Mouse (Mus musculus): ENCODE measurements around the gene Col24a1.
"Not testable (repeated sequence)": the region's sequence is repeated elsewhere in the genome, so short reads cannot be mapped to it uniquely, and the experiment has no call there.

The Col24a1 gene

GRCm38 (mm10) chr3:145353951-145354350 lies 61.7 kb downstream of the Col24a1 start:
- DNase-seq (ENCODE audit: low spot score in 2 of 2): no peak

DNA sequence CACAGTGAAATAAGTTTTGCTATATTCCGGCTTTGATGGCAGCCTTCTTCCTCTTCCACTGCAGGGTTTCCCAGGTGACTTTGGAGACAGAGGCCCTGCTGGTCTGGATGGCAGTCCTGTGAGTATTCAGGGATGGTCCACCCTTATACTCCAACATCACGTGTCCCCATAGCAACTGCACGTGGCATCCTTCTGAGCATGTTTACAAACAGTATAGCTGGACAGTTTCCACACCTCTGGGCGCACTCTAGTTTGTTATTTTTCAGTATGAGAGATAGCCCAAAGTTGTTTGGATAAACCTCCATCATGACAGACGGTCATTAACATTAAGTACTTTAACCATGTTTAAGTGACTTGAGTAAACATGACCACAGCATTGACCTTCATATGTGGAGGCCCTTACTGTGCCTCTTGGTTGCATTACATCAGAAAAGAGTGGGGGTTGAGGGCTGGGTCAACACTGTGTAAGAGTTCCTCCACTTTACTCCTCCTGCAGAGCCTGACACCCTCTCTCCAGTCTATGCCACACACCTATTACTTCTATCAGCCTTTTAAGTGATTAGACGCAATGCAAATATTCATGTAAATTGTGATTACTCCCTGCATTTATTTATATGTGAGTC lies 64.7 kb downstream of the Col24a1 start:
- no peak for DNase-seq (ENCODE audit: low spot score in 2 of 2)

GRCm38 (mm10) chr3:145365227-145365626 lies 73.0 kb downstream of the Col24a1 start:
- no peak for DNase-seq (ENCODE audit: low spot score in 2 of 2)

- no peak for DNase-seq (ENCODE audit: low spot score in 2 of 2)
Observed at GRCm38 (mm10) chr3:145367176-145367717, 75.0 kb downstream of the Col24a1 start.

GRCm38 (mm10) chr3:145376298-145376697 lies 84.0 kb downstream of the Col24a1 start:
- no peak for DNase-seq (ENCODE audit: low spot score in 2 of 2)

DNA sequence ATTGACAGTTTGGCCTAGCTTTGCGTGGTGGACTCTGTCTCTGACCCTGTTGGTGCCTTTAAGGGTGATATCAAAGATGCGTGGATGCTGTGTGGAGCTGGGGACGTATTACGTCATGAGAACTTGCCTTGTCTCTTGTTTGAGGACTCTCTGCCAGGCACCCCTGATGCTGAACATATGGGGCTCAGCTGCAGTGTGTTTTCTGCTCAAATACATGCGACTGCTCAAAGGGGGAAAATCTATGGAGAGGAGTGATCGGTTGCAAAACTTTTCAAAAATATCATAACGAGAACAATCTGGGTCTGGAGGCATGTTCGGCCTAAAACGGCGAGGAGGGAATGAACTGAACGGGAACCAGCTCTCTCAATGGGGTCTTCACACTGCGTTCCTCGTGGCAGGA lies 90.8 kb downstream of the Col24a1 start:
- no peak for DNase-seq (ENCODE audit: low spot score in 2 of 2)

DNA sequence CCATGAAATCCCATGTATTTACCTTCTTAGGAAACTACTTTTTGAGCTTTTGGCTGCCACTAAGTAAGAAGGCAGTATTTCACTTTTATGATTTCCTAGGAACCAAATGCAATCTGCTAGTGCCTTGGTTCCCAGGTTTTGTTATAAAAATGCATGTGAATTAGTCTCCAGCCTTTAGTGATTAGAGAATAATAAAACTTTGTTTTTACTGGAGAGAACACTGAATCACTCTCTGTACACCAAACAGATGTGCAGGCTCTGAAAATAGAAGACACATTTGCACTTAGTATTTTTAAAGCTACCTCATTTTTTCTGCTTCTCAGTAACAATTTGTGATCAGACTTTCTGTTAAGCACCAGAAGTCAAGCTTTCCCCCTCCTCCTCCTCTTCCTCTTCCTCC lies 94.2 kb downstream of the Col24a1 start:
- DNase-seq (ENCODE audit: low spot score in 2 of 2): no peak

DNA sequence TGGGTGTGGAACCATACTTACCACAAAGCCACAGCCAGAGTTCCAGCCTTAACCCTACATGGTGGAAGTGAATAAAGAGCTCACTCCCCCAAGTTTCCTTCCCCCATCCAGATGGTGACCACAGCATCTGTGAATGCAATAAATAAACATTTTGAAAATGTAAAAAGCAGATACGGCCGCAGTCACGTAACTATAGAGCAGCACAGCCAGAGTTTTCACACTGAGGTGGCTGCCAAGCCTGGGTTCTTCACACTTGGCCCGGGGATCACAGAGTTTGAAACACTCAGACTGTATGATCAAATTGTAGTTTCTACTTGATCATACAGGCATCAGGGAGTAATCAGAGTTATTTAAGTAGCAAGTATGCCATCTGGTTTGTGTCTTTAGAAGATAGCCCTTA lies 98.4 kb downstream of the Col24a1 start:
- DNase-seq (ENCODE audit: low spot score in 2 of 2): no peak

- peak; percentile 3 to 11 for DNase-seq (ENCODE audit: low spot score in 2 of 2)
Observed at GRCm38 (mm10) chr3:145391986-145392659, 99.9 kb downstream of the Col24a1 start.

- DNase-seq (ENCODE audit: low spot score in 2 of 2): no peak
Observed at GRCm38 (mm10) chr3:145399173-145399572, 106.9 kb downstream of the Col24a1 start.

DNA sequence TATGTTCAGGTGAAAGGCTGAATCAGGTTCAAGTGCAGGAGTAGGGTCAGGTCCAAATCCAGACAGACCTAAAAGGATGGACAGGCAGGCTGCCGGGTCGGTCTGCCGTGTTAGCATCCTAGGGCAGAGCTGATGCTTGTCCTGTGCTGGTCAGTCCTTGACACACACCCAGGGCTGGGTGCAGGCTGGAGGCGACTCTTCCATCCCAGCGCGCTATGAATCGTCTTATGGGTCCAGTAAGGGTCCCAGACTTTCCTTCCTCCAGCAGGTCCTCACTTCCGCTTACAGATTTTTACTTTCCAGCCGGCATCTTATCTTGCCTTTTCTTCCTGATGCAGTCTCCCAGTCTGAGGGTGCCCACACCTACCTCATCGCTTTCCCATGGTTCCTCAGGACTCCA lies 110.0 kb downstream of the Col24a1 start:
- no peak for DNase-seq (ENCODE audit: low spot score in 2 of 2)

DNA sequence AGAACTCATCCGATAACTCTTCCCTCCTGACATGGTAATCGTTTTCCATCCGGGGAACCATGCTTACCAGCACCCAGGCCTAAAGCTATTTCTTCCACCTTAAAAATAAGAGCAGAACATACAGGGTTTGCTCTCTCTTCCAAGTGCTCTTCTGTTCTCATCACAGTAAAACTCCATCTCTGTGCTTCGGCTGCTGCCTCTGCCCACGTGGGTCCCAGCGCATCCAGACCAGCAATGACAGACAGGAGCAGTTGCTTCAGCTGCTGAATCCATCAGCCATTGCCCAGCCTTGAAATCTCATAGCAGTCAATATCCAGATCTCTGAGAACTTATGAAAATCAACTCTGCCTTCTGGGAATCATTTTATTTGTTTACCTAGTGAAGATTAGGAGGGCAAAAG lies 110.7 kb downstream of the Col24a1 start:
- no peak for DNase-seq (ENCODE audit: low spot score in 2 of 2)

DNA sequence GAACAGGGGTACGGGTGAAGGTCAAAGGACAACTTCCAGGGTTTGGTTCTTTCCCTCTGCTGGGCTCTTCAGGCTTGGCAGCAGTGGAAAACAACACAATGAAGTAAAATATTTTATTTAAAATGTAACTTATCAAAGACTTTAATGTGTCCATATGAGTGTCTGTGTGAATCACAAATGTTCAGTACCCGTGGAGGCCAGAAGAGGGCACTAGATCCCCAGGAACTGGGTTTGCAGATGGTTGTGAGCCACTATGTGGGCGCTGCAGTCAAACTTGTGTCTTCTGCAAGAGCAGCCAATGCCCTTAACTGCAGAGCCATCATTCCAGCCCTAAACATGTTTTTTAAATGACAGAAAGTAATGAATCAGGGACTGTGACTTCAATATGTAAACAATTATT lies 115.8 kb downstream of the Col24a1 start:
- DNase-seq (ENCODE audit: low spot score in 2 of 2): no peak

GRCm38 (mm10) chr3:145412137-145412536 lies 119.9 kb downstream of the Col24a1 start:
- no peak for DNase-seq (ENCODE audit: low spot score in 2 of 2)

DNA sequence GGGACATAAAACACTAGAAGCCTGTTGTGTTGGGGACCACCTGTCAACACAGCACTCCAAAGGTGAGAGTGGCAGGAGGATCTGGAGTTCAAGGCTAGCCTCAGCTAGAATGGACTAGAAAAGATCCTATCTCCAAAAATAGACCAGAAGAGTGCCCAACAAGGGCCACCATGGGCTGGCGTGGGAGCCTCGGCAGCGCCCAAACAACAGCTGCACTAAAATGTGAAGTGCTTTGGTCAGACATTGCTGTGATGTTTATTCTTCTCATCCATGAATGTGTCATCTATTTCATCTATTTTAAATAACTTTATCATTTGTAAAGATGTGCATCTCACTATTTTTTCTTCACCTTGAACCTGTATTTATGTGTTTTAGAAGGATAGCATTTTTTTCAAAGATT lies 122.1 kb downstream of the Col24a1 start:
- no peak for DNase-seq (ENCODE audit: low spot score in 2 of 2)

GRCm38 (mm10) chr3:145417809-145418208 lies 125.5 kb downstream of the Col24a1 start:
- DNase-seq (ENCODE audit: low spot score in 2 of 2): no peak

GRCm38 (mm10) chr3:145420421-145420820 lies 128.1 kb downstream of the Col24a1 start:
- DNase-seq (ENCODE audit: low spot score in 2 of 2): no peak

GRCm38 (mm10) chr3:145422044-145422443 lies 129.8 kb downstream of the Col24a1 start:
- no peak for DNase-seq (ENCODE audit: low spot score in 2 of 2)

GRCm38 (mm10) chr3:145438352-145438751 lies 146.1 kb downstream of the Col24a1 start:
- no peak for DNase-seq (ENCODE audit: low spot score in 2 of 2)

DNA sequence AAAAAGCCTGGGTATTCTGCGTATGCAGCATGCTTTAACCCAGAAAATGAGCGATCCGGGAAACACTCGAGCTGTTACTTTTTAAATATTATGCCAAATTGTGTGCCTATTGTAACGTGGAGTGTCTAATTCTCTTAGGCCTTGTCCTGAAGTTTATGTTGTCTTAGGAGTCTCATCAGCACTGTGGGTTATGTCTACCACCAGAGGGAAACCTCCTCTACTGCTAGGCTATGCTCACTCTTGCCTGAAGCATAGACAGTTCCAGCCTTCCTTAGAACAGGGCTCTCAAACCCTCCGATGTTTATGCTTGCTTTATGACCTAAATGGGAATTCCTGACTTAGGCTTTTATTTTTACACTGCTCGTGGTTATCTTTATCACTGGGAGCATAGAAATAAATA lies 146.8 kb downstream of the Col24a1 start:
- DNase-seq (ENCODE audit: low spot score in 2 of 2): no peak

GRCm38 (mm10) chr3:145440993-145441392 lies 148.7 kb downstream of the Col24a1 start:
- no peak for DNase-seq (ENCODE audit: low spot score in 2 of 2)

GRCm38 (mm10) chr3:145442268-145442667 lies 150.0 kb downstream of the Col24a1 start:
- no peak for DNase-seq (ENCODE audit: low spot score in 2 of 2)

DNA sequence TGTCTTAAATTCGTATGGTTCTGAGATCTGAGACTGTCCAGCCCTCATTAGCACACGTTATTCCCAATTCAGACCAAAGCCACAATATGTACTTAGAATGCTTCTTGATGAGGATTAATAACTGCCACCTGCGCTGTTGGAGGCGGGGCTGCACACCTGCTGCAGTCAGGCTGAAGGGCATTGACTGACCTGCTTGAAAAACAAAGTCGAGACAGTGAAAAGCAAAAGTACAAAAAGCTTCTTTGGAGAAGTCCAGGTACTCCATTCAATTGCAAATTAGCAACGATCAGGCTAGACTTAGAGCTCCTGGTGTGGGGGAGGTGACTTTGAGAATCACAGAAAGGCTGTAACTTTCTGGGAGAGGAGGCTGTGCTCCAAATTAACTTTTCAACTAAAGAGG lies 150.9 kb downstream of the Col24a1 start:
- DNase-seq (ENCODE audit: low spot score in 2 of 2): not testable (repeated sequence)

Data from spleen, postnatal 36 days (tissue).